ENCODE assay signal across 10 mouse cellular contexts in the genomic region with DNA sequence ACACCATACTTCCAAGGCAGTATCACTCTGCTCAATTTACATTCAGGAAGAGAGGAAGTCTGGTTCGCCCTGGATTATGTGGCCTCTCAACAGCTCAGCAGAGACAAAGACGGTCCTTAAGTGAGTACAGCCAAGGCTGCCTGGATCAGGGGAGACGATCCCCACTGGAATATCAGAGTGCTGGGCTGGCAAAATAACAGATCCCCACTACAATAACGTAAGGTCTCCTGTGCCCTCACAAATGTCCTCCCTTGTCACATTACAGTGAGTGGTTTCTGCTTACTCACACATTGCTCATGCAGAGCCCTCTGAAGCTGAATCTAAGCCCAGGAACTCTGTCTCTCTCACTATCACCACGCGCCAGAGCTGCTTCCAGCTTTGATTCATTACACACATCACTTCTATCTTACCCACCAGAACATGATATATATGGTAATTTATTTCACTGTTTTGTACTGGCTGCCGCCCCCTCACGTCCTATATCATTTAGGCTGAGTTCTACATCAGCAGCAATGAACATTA.
DNase-seq lines count a peak whose midpoint lies in the region; TF ChIP-seq lines count a peak whose summit lies in the region.
"Had no signal": no experiment of that assay in that cellular context is flagged by ENCODE, and none has a peak within 500 bp of the region (broad histone marks: within the 10 kb centered on the region; RNA-seq: fewer than 3 reads in every experiment).

No protein-coding gene starts in this region.

- TF ChIP-seq POLR2A in heart, adult 2 months (IDR thresholded peaks at IDR 0.05; ENCODE audit: insufficient read depth, low read depth, low read length), result no peak

- H3K27me3 ChIP-seq in heart, adult 2 months (ENCODE audit: control insufficient read depth, insufficient read depth, low read length), result no peaks in the 10 kb centered on the region

- no peaks in the 10 kb centered on the region for H3K36me3 ChIP-seq in heart, adult 2 months (ENCODE audit: control insufficient read depth, insufficient read depth, low read length)

- no peaks in the 10 kb centered on the region for H3K79me2 ChIP-seq in heart, adult 2 months (replicated peaks; ENCODE audit: control insufficient read depth, insufficient read depth, low read length)

- peak; percentile 15 to 25 for DNase-seq in layer of hippocampus, adult 18-20 months (ENCODE audit: low spot score in 2 of 2)
- no peak for DNase-seq in layer of hippocampus, postnatal 25 days (ENCODE audit: extremely low spot score in 1 of 2, low spot score in 1 of 2)
- peak; percentile 20 to 31 for DNase-seq in frontal cortex, postnatal 14 days (ENCODE audit: low spot score in 2 of 2)
- peak; percentile 34 for DNase-seq in mesoderm, embryonic 11.5 days (ENCODE audit: low read depth, low spot score)
- peak; percentile 50 for DNase-seq in telencephalon, adult 2 months (ENCODE audit: low read depth, low spot score)
- no peak for DNase-seq in heart, adult 2 months
- DNase-seq in urinary bladder, postnatal 25 days (ENCODE audit: low spot score), result no peak
- DNase-seq in thymus, postnatal 4 days, result no peak
- DNase-seq: cerebellum, adult 8-10 months; lung, postnatal 36 days had no signal

- no peak for TF ChIP-seq CTCF in heart, adult 2 months (IDR thresholded peaks at IDR 0.05)

- intact Hi-C loops in heart, adult 2 months (cut with DNase I), result no loop called here

- no peaks in the 10 kb centered on the region for H3K4me1 ChIP-seq in heart, adult 2 months (ENCODE audit: control insufficient read depth, insufficient read depth, low read length)

- no peak overlapping the region for H3K9ac ChIP-seq in heart, adult 2 months (ENCODE audit: low read depth, low read length)

- no peak overlapping the region for H3K27ac ChIP-seq in heart, adult 2 months

- no peak overlapping the region for H3K4me3 ChIP-seq in heart, adult 2 months

- 60% methylated on average over 8 of the region's 8 CpGs for WGBS in heart, adult 2 months

- no peak for TF ChIP-seq EP300 in heart, adult 2 months (IDR thresholded peaks at IDR 0.05; ENCODE audit: insufficient read depth, low read depth, low read length)

Comparison
In these comparisons a context has a peak if more than half of its experiments do, and no peak if none do; other contexts are left out.
1. DNase-seq: peak in layer of hippocampus, adult 18-20 months (2 of 2), frontal cortex, postnatal 14 days (2 of 2), mesoderm, embryonic 11.5 days (single experiment) and telencephalon, adult 2 months (single experiment); none in layer of hippocampus, postnatal 25 days (0 of 2), heart, adult 2 months (0 of 2), urinary bladder, postnatal 25 days (single experiment) and thymus, postnatal 4 days (single experiment).